Mouse (Mus musculus): ENCODE measurements around the gene Klhdc8a. TPM values are rescaled to one million over a fixed set of nuclear protein-coding genes. Genes with fewer than 3 reads are reported as not detected.

Klhdc8a gene
- total and polyA plus RNA-seq, 2 experiments from 2014 or later = 11.2 to 26.0 TPM

DNA sequence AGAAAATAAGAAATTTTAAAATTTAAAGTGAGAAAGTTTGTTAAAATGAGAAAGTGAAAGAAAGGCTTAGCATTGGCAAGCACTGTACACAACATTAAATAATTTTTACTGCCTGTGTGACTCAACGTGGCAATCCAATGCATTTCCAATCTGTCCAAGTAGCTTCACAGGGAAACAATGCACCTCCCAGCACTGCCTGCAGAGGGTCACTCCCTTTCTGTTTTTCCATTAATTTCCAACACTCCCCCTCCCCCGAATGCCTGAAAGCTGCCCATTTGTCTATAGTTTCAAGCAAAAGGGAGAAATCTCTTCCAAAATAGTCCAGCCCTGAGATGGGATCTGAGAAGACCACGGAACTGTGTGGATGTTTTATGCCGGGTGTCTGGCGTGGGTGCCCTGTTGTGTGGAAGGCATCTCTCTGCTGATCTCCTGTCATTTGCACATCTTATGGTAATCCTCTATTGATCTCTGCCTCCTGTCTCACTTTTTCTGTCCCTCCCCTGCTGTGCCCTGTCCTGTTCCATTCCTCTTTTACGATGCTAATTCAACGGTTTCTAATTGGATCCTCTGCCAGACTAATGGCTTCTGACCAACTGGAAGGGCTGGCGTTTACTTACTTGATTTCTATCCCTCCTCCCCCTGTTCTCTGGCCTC, 16.8 kb upstream of the Klhdc8a start:
- Histone ChIP-seq H3K4me2 (ENCODE audit: low read depth, low read length) (no peak overlapping the region), H3K4me3 (ENCODE audit: low read length) (no peak overlapping the region), H3K27me3 (ENCODE audit: insufficient read depth, low read length) (no peaks in the 10 kb centered on the region), H3K27ac (no peak overlapping the region), H3K4me1 (ENCODE audit: insufficient read depth, low read length) (peaks cover 20% of the 10 kb centered on the region), H3K9ac (replicated peaks; ENCODE audit: low read length) (no peak overlapping the region), H3K9me3 (ENCODE audit: low read length) (no peaks in the 10 kb centered on the region), H3K36me3 (ENCODE audit: insufficient read depth, low read length) (no peaks in the 10 kb centered on the region)
- peak; percentile 22; the same call in 1 of the 2 replicates for TF ChIP-seq CTCF (IDR thresholded peaks at IDR 0.05; ENCODE audit: low read depth)
- 11% methylated on average over 8 of the region's 8 CpGs for WGBS
- DNase-seq (ENCODE audit: low spot score) (peak; percentile 66), ATAC-seq (peak; percentile 13; the same call in 1 of the 2 replicates)

DNA sequence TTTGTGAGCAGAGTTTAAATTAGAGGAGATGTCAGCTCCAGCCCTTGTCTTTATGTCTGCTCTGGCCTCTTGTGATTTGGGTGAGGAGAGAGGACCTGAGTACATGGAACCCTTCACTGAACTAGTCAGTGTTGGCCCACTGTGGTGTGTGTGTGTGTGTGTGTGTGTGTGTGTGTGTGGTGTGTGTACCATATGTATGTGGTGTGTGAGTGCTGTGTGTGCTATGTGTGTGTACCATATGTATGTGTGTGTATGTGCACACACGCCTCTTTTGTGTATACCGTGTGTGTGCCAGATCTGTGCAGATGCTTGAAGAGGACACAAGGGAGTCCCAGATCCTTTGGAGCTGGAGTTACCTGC, 16.3 kb upstream of the Klhdc8a start:
- Histone ChIP-seq H3K27ac (peak overlapping the region; percentile 11; the same call in 1 of the 2 replicates), H3K4me1 (ENCODE audit: insufficient read depth, low read length) (peaks cover 20% of the 10 kb centered on the region), H3K9me3 (ENCODE audit: low read length) (no peaks in the 10 kb centered on the region), H3K4me3 (ENCODE audit: low read length) (no peak overlapping the region), H3K9ac (replicated peaks; ENCODE audit: low read length) (no peak overlapping the region), H3K36me3 (ENCODE audit: insufficient read depth, low read length) (no peaks in the 10 kb centered on the region), H3K27me3 (ENCODE audit: insufficient read depth, low read length) (no peaks in the 10 kb centered on the region), H3K4me2 (ENCODE audit: low read depth, low read length) (no peak overlapping the region)
- 83% methylated on average over 2 of the region's 2 CpGs for WGBS
- no peak for DNase-seq (ENCODE audit: low spot score)
- ATAC-seq = peak; percentile 39; the same call in 1 of the 2 replicates
- no peak for TF ChIP-seq CTCF (IDR thresholded peaks at IDR 0.05; ENCODE audit: low read depth)

GRCm38 (mm10) chr1:132283018-132283417, 15.4 kb upstream of the Klhdc8a start:
- ATAC-seq = peak; percentile 53
- TF ChIP-seq CTCF (IDR thresholded peaks at IDR 0.05; ENCODE audit: low read depth) = no peak
- Histone ChIP-seq H3K27ac (peak overlapping the region; percentile 4; the same call in 1 of the 2 replicates), H3K27me3 (ENCODE audit: insufficient read depth, low read length) (no peaks in the 10 kb centered on the region), H3K4me1 (ENCODE audit: insufficient read depth, low read length) (peaks cover 28% of the 10 kb centered on the region), H3K4me3 (ENCODE audit: low read length) (no peak overlapping the region), H3K9me3 (ENCODE audit: low read length) (no peaks in the 10 kb centered on the region), H3K4me2 (ENCODE audit: low read depth, low read length) (no peak overlapping the region), H3K36me3 (ENCODE audit: insufficient read depth, low read length) (no peaks in the 10 kb centered on the region), H3K9ac (replicated peaks; ENCODE audit: low read length) (no peak overlapping the region)
- WGBS = 29% methylated on average over 13 of the region's 13 CpGs
- DNase-seq (ENCODE audit: low spot score) = peak; percentile 70

- H3K27ac ChIP-seq = no peak overlapping the region
- no peak for TF ChIP-seq CTCF (IDR thresholded peaks at IDR 0.05; ENCODE audit: low read depth)
- no peak overlapping the region for H3K4me3 ChIP-seq (ENCODE audit: low read length)
- no peaks in the 10 kb centered on the region for H3K9me3 ChIP-seq (ENCODE audit: low read length)
- DNase-seq (ENCODE audit: low spot score) (no peak), ATAC-seq (no peak)
- peaks cover 27% of the 10 kb centered on the region for H3K4me1 ChIP-seq (ENCODE audit: insufficient read depth, low read length)
- no peaks in the 10 kb centered on the region for H3K27me3 ChIP-seq (ENCODE audit: insufficient read depth, low read length)
- H3K9ac ChIP-seq (replicated peaks; ENCODE audit: low read length) = no peak overlapping the region
- WGBS = 63% methylated on average over 1 of the region's 1 CpGs
- H3K36me3 ChIP-seq (ENCODE audit: insufficient read depth, low read length) = no peaks in the 10 kb centered on the region
- H3K4me2 ChIP-seq (ENCODE audit: low read depth, low read length) = no peak overlapping the region
Observed at GRCm38 (mm10) chr1:132286735-132287134, 11.7 kb upstream of the Klhdc8a start.

DNA sequence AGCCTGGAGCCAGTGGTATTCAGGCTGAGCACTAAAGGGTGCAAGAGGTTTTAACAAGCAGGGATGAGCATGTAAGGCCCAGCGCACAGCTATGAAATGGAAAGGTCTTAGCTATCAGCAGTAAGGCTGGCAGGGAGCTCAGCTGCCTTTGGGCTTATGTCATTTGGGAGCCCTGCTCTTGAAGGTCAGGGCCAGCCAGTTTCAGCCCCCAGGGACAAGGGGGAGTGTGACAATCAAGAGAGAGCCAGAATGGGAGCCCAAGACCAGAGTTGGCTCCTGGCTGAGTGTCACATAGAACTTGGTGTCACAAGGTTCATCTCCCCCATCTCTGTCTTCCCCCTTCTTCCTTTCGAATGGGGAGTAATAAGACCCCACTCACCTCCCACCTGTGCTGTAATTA, 11.0 kb upstream of the Klhdc8a start:
- peaks cover 30% of the 10 kb centered on the region for H3K4me1 ChIP-seq (ENCODE audit: insufficient read depth, low read length)

DNA sequence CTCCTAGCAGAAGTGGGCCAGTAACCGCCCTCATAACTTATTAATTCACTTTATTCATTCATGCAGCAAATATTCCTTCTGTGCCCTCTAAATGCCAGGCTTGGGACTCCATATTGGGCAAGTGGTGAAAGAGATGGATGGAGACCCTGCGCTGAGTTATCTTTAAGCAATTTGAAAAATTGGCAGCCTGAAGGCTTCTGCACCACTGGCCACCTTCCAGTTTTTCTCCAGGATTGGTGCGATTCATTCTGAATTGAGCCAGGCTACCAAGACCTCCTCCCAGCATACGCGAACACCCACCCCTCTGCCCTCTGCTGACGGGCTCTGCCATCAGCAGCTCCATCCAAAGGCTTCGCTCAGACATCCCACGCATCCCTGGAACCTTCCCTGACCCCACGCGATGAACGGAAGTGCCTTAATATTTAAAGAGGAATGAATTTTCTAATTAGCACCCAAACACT, 10.4 kb upstream of the Klhdc8a start:
- H3K9ac ChIP-seq (replicated peaks; ENCODE audit: low read length) = no peak overlapping the region
- H3K9me3 ChIP-seq (ENCODE audit: low read length) = no peaks in the 10 kb centered on the region
- H3K4me1 ChIP-seq (ENCODE audit: insufficient read depth, low read length) = peaks cover 31% of the 10 kb centered on the region
- peak; percentile 53 for ATAC-seq
- 0 out of 2 replicates have a peak overlapping the region, but pooled peaks have one; percentile 4 for H3K27ac ChIP-seq
- no peak overlapping the region for H3K4me2 ChIP-seq (ENCODE audit: low read depth, low read length)
- no peak overlapping the region for H3K4me3 ChIP-seq (ENCODE audit: low read length)
- DNase-seq (ENCODE audit: low spot score) = peak; percentile 87
- no peaks in the 10 kb centered on the region for H3K27me3 ChIP-seq (ENCODE audit: insufficient read depth, low read length)
- WGBS = 8% methylated on average over 11 of the region's 11 CpGs
- no peaks in the 10 kb centered on the region for H3K36me3 ChIP-seq (ENCODE audit: insufficient read depth, low read length)
- TF ChIP-seq CTCF (IDR thresholded peaks at IDR 0.05; ENCODE audit: low read depth) = peak; percentile 63

More for the DNA sequence above, 11.0 kb upstream of the Klhdc8a start:
- H3K36me3 ChIP-seq (ENCODE audit: insufficient read depth, low read length) = no peaks in the 10 kb centered on the region
- no peaks in the 10 kb centered on the region for H3K27me3 ChIP-seq (ENCODE audit: insufficient read depth, low read length)
- 61% methylated on average over 2 of the region's 2 CpGs for WGBS
- no peak overlapping the region for H3K4me2 ChIP-seq (ENCODE audit: low read depth, low read length)
- H3K9me3 ChIP-seq (ENCODE audit: low read length) = no peaks in the 10 kb centered on the region
- 0 out of 2 replicates have a peak overlapping the region, but pooled peaks have one; percentile 4 for H3K27ac ChIP-seq
- no peak overlapping the region for H3K9ac ChIP-seq (replicated peaks; ENCODE audit: low read length)
- DNase-seq (ENCODE audit: low spot score) (no peak), ATAC-seq (no peak)
- no peak overlapping the region for H3K4me3 ChIP-seq (ENCODE audit: low read length)
- TF ChIP-seq CTCF (IDR thresholded peaks at IDR 0.05; ENCODE audit: low read depth) = no peak

DNA sequence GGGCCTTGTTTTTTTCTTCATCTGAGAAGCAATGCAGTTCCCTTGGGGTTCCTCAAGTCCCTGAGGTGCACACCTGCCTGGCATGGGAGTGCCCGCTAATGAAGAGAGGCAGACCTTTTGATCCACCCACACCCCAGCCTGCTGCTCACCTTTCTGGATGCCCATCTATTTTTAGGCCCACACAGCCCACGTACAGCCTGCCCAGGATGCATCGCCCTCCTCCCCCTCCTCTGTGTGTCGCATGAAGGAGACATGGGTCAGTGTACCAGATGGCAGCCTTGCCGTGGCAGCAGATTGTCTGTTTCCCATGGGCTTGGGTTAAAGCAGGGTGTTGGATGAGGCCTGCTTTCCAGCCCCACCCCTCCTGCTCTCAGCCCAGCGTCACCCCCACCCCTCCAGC, 8.5 kb upstream of the Klhdc8a start:
- Histone ChIP-seq H3K27me3 (ENCODE audit: insufficient read depth, low read length) (no peaks in the 10 kb centered on the region), H3K9me3 (ENCODE audit: low read length) (no peaks in the 10 kb centered on the region), H3K4me2 (ENCODE audit: low read depth, low read length) (no peak overlapping the region), H3K27ac (no peak overlapping the region), H3K9ac (replicated peaks; ENCODE audit: low read length) (no peak overlapping the region), H3K4me1 (ENCODE audit: insufficient read depth, low read length) (peaks cover 26% of the 10 kb centered on the region), H3K36me3 (ENCODE audit: insufficient read depth, low read length) (no peaks in the 10 kb centered on the region), H3K4me3 (ENCODE audit: low read length) (no peak overlapping the region)
- WGBS = 47% methylated on average over 6 of the region's 6 CpGs
- ATAC-seq = no peak
- DNase-seq (ENCODE audit: low spot score) = peak; percentile 59
- no peak; the same call in 1 of the 2 replicates for TF ChIP-seq CTCF (IDR thresholded peaks at IDR 0.05; ENCODE audit: low read depth)

Measured in hindbrain, postnatal 0 days (tissue).